25 mouse cellular contexts compared by ENCODE assay signal in genomic region chr6:112281935-112282334, GRCm38 (mm10). TPM values are rescaled to one million over a fixed set of nuclear protein-coding genes. Genes with fewer than 3 reads are reported as not detected.
A peak's percentile ranks its signal among the peaks of the same experiment; 100 is the strongest.
DNase-seq lines count a peak whose midpoint lies in the region; TF ChIP-seq lines count a peak whose summit lies in the region.
"Had no signal": no experiment of that assay in that cellular context is flagged by ENCODE, and none has a peak within 500 bp of the region (broad histone marks: within the 10 kb centered on the region; RNA-seq: fewer than 3 reads in every experiment).

No protein-coding gene starts in this region.

- no peaks in the 10 kb centered on the region for H3K36me3 ChIP-seq in C2C12 (ENCODE audit: control insufficient read depth, insufficient read depth)
- H3K36me3 ChIP-seq: embryonic facial prominence, embryonic 12.5 days; forebrain, embryonic 12.5 days; forebrain, embryonic 15.5 days; G1E; hindbrain, embryonic 10.5 days; hindbrain, embryonic 13.5 days; intestine, embryonic 15.5 days had no signal

- no peak overlapping the region for H3K4me3 ChIP-seq in gastrocnemius, adult 2 months
- H3K4me3 ChIP-seq in C2C12 (ENCODE audit: insufficient read depth, poor library complexity, severe bottlenecking), result no peak overlapping the region
- no peak overlapping the region for H3K4me3 ChIP-seq in embryonic fibroblast, embryonic 13.5 days (ENCODE audit: insufficient read depth, low read length)
- H3K4me3 ChIP-seq: embryonic facial prominence, embryonic 12.5 days; embryonic facial prominence, embryonic 15.5 days; erythroblast, embryonic 14.5 days; forebrain, embryonic 12.5 days; forebrain, embryonic 15.5 days; hindbrain, embryonic 10.5 days; hindbrain, embryonic 13.5 days; intestine, embryonic 15.5 days had no signal

- no peaks in the 10 kb centered on the region for H3K79me2 ChIP-seq in C2C12 (ENCODE audit: control insufficient read depth, insufficient read depth)

- H3K79me3 ChIP-seq in C2C12 (ENCODE audit: low read depth), result no peaks in the 10 kb centered on the region

- H3ac ChIP-seq in C2C12 (ENCODE audit: control insufficient read depth, insufficient read length, low read depth), result no peak overlapping the region

- H3K27me3 ChIP-seq in C2C12 (ENCODE audit: control insufficient read depth, insufficient read depth, insufficient read length), result no peaks in the 10 kb centered on the region
- H3K27me3 ChIP-seq: CH12.LX; embryonic facial prominence, embryonic 12.5 days; embryonic facial prominence, embryonic 15.5 days; forebrain, embryonic 15.5 days; hindbrain, embryonic 13.5 days; intestine, embryonic 15.5 days had no signal

- H3K4me1 ChIP-seq in embryonic fibroblast, embryonic 13.5 days (ENCODE audit: control insufficient read depth, insufficient read depth, low read length), result peaks cover 4% of the 10 kb centered on the region; the same call in 1 of the 2 replicates
- H3K4me1 ChIP-seq: forebrain, embryonic 12.5 days; forebrain, embryonic 15.5 days; hindbrain, embryonic 10.5 days; hindbrain, embryonic 13.5 days; intestine, embryonic 15.5 days had no signal

- peak overlapping the region; percentile 76 for H3K27ac ChIP-seq in gastrocnemius, adult 2 months
- peak overlapping the region; percentile 59 for H3K27ac ChIP-seq in embryonic fibroblast, embryonic 13.5 days (ENCODE audit: insufficient read depth, low read length)
- H3K27ac ChIP-seq: embryonic facial prominence, embryonic 12.5 days; embryonic facial prominence, embryonic 15.5 days; forebrain, embryonic 12.5 days; forebrain, embryonic 15.5 days; hindbrain, embryonic 10.5 days; hindbrain, embryonic 13.5 days; intestine, embryonic 15.5 days had no signal

- TF ChIP-seq POLR2A in embryonic fibroblast, embryonic 13.5 days (IDR thresholded peaks at IDR 0.05; ENCODE audit: low read depth, low read length), result no peak

- intact Hi-C loops in gastrocnemius, adult 2 months (cut with DNase I), result no loop called here

- no peak for DNase-seq in gastrocnemius, adult 2 months
- no peak for DNase-seq in gastrocnemius, adult 18-20 months (ENCODE audit: low spot score)
- peak; percentile 49 for DNase-seq in 3134 (ENCODE audit: extremely low read depth, insufficient read length, low spot score)
- DNase-seq in layer of hippocampus, adult 9-11 months, result no peak
- DNase-seq in spleen, postnatal 10 days (ENCODE audit: low spot score in 2 of 2), result no peak
- DNase-seq: adrenal gland, postnatal 10 days; cerebellum, adult 11 months; cerebellum, adult 2 months; cerebellum, adult 9-11 months; cerebellum, postnatal 25 days; gastrocnemius, postnatal 14 days; heart, adult 11 months had no signal

- no peak for TF ChIP-seq CTCF in gastrocnemius, adult 2 months (IDR thresholded peaks at IDR 0.05)
- no peak for TF ChIP-seq CTCF in C2C12 (IDR thresholded peaks at IDR 0.05; ENCODE audit: control insufficient read depth, insufficient read depth, insufficient read length)
- TF ChIP-seq CTCF in embryonic fibroblast, embryonic 13.5 days (IDR thresholded peaks at IDR 0.05; ENCODE audit: borderline replicate concordance, insufficient read depth, low read length), result no peak

TF ChIP-seq in C2C12, 6 proteins besides CTCF, POLR2A, EP300 and RAD21:
- TF ChIP-seq MAX (IDR thresholded peaks at IDR 0.05) (no peak), USF1 (IDR thresholded peaks at IDR 0.05; ENCODE audit: low read depth) (peak; percentile 37)

RNA-seq across cellular contexts. Expression of gene Lmcd1, which starts 8.4 kb away (rescaled TPM):
- total RNA-seq in gastrocnemius, adult 2 months (2021), result 100 to 1,000 TPM in 1 of 2 experiments, 10 to 100 TPM in 1; 70.8 to 175 TPM
- total RNA-seq in gastrocnemius, adult 18-20 months (2021), result 100 to 1,000 TPM; 109 to 237 TPM
- polyA plus RNA-seq in C2C12 (2012; fragmentation: generic; extraction: Trizol), result 1.8 TPM
- 4.1 and 10.2 TPM in 2 replicates for polyA plus RNA-seq in embryonic fibroblast, embryonic 13.5 days (2011; ENCODE audit: insufficient read length, low read depth, missing spikeins)
- polyA plus RNA-seq: activated CD4-positive, CD25-positive, alpha-beta regulatory T cell, adult 4 months; erythroblast, embryonic 14.5 days; G1E had no signal
